Mouse (Mus musculus): ENCODE results near the gene Hdgfl3. TPM values are rescaled to one million over a fixed set of nuclear protein-coding genes. Genes with fewer than 3 reads are reported as not detected.

Gene Hdgfl3
- polyA plus RNA-seq, 1 experiment from 2014 or later, result 0.41 TPM

GRCm38 (mm10) chr7:81865937-81866336, 68.3 kb downstream of the Hdgfl3 start:
- WGBS (ENCODE audit: insufficient replicate concordance), result 71% methylated on average over 6 of the region's 6 CpGs
- peaks cover 83% of the 10 kb centered on the region for H3K27me3 ChIP-seq

GRCm38 (mm10) chr7:81864552-81864951, 69.7 kb downstream of the Hdgfl3 start:
- no peaks in the 10 kb centered on the region for H3K9me3 ChIP-seq (replicated peaks)
- no peak overlapping the region for H3K4me2 ChIP-seq
- H3K27me3 ChIP-seq, result peaks cover 83% of the 10 kb centered on the region
- WGBS (ENCODE audit: insufficient replicate concordance), result 61% methylated on average over 6 of the region's 6 CpGs
- no peaks in the 10 kb centered on the region; the same call in 1 of the 2 replicates for H3K4me1 ChIP-seq (replicated peaks)
- ATAC-seq (ENCODE audit: insufficient read depth), result no peak
- no peak overlapping the region for H3K27ac ChIP-seq (replicated peaks)
- no peak overlapping the region for H3K4me3 ChIP-seq (replicated peaks)
- 0 out of 2 replicates have a peak, but pooled peaks cover 3% of the 10 kb centered on the region for H3K36me3 ChIP-seq (replicated peaks)
- no peak overlapping the region for H3K9ac ChIP-seq

More at GRCm38 (mm10) chr7:81865937-81866336, 68.3 kb downstream of the Hdgfl3 start:
- Histone ChIP-seq H3K36me3 (replicated peaks) (0 out of 2 replicates have a peak, but pooled peaks cover 3% of the 10 kb centered on the region), H3K27ac (replicated peaks) (no peak overlapping the region), H3K4me2 (no peak overlapping the region), H3K9ac (no peak overlapping the region), H3K9me3 (replicated peaks) (no peaks in the 10 kb centered on the region), H3K4me1 (replicated peaks) (no peaks in the 10 kb centered on the region), H3K4me3 (replicated peaks) (no peak overlapping the region)
- no peak for ATAC-seq (ENCODE audit: insufficient read depth)

- Histone ChIP-seq H3K27ac (replicated peaks) (peak overlapping the region; percentile 45), H3K9me3 (replicated peaks) (no peaks in the 10 kb centered on the region), H3K27me3 (peaks cover 89% of the 10 kb centered on the region), H3K4me3 (replicated peaks) (peak overlapping the region; percentile 28), H3K4me2 (peak overlapping the region; percentile 58), H3K36me3 (replicated peaks) (0 out of 2 replicates have a peak, but pooled peaks cover 3% of the 10 kb centered on the region), H3K4me1 (replicated peaks) (peaks cover 13% of the 10 kb centered on the region), H3K9ac (no peak overlapping the region; the same call in 1 of the 2 replicates)
- ATAC-seq (ENCODE audit: insufficient read depth), result no peak
- 20% methylated on average over 24 of the region's 24 CpGs for WGBS (ENCODE audit: insufficient replicate concordance)
These were observed 71.4 kb downstream of the Hdgfl3 start for GRCm38 (mm10) chr7:81862587-81863583.

- H3K4me3 ChIP-seq (replicated peaks), result peak overlapping the region; percentile 21
- H3K9ac ChIP-seq, result no peak overlapping the region
- H3K27ac ChIP-seq (replicated peaks), result peak overlapping the region; percentile 45; the same call in 1 of the 2 replicates
- peak overlapping the region; percentile 58 for H3K4me2 ChIP-seq
- H3K4me1 ChIP-seq (replicated peaks), result peaks cover 14% of the 10 kb centered on the region
- no peaks in the 10 kb centered on the region for H3K9me3 ChIP-seq (replicated peaks)
- H3K27me3 ChIP-seq, result peaks cover 89% of the 10 kb centered on the region
- no peak for ATAC-seq (ENCODE audit: insufficient read depth)
- 0 out of 2 replicates have a peak, but pooled peaks cover 3% of the 10 kb centered on the region for H3K36me3 ChIP-seq (replicated peaks)
- WGBS (ENCODE audit: insufficient replicate concordance), result 33% methylated on average over 4 of the region's 4 CpGs
These were observed 72.4 kb downstream of the Hdgfl3 start for GRCm38 (mm10) chr7:81861921-81862320.

- Histone ChIP-seq H3K27ac (replicated peaks) (peak overlapping the region; percentile 45; the same call in 1 of the 2 replicates), H3K9ac (no peak overlapping the region), H3K4me2 (peak overlapping the region; percentile 58), H3K36me3 (replicated peaks) (0 out of 2 replicates have a peak, but pooled peaks cover 3% of the 10 kb centered on the region), H3K27me3 (peaks cover 91% of the 10 kb centered on the region), H3K4me3 (replicated peaks) (peak overlapping the region; percentile 21), H3K9me3 (replicated peaks) (no peaks in the 10 kb centered on the region), H3K4me1 (replicated peaks) (peaks cover 14% of the 10 kb centered on the region)
- WGBS (ENCODE audit: insufficient replicate concordance), result 63% methylated on average over 2 of the region's 2 CpGs
- ATAC-seq (ENCODE audit: insufficient read depth), result no peak
These were observed 72.8 kb downstream of the Hdgfl3 start for GRCm38 (mm10) chr7:81861461-81861860.

- 0 out of 2 replicates have a peak, but pooled peaks cover 2% of the 10 kb centered on the region for H3K36me3 ChIP-seq (replicated peaks)
- peaks cover 94% of the 10 kb centered on the region for H3K27me3 ChIP-seq
- peaks cover 14% of the 10 kb centered on the region for H3K4me1 ChIP-seq (replicated peaks)
- 0 out of 2 replicates have a peak overlapping the region, but pooled peaks have one; percentile 54 for H3K4me3 ChIP-seq (replicated peaks)
- H3K4me2 ChIP-seq, result peak overlapping the region; percentile 58
- H3K9ac ChIP-seq, result no peak overlapping the region
- no peaks in the 10 kb centered on the region for H3K9me3 ChIP-seq (replicated peaks)
- ATAC-seq (ENCODE audit: insufficient read depth), result no peak
- WGBS (ENCODE audit: insufficient replicate concordance), result 26% methylated on average over 5 of the region's 5 CpGs
- no peak overlapping the region for H3K27ac ChIP-seq (replicated peaks)
These were observed 73.3 kb downstream of the Hdgfl3 start for GRCm38 (mm10) chr7:81860996-81861395.

- WGBS (ENCODE audit: insufficient replicate concordance), result 14% methylated on average over 11 of the region's 11 CpGs
- ATAC-seq (ENCODE audit: insufficient read depth), result peak; percentile 50
- peaks cover 92% of the 10 kb centered on the region for H3K27me3 ChIP-seq
- no peaks in the 10 kb centered on the region for H3K36me3 ChIP-seq (replicated peaks)
- no peaks in the 10 kb centered on the region for H3K9me3 ChIP-seq (replicated peaks)
- H3K27ac ChIP-seq (replicated peaks), result peak overlapping the region; percentile 57; the same call in 1 of the 2 replicates
- H3K4me1 ChIP-seq (replicated peaks), result peaks cover 14% of the 10 kb centered on the region
- H3K9ac ChIP-seq, result no peak overlapping the region
- peak overlapping the region; percentile 54 for H3K4me3 ChIP-seq (replicated peaks)
- peak overlapping the region; percentile 58 for H3K4me2 ChIP-seq
These were observed 74.2 kb downstream of the Hdgfl3 start for GRCm38 (mm10) chr7:81860071-81860470.

- peak within 1 kb of the TSS; percentile 57 for H3K27ac ChIP-seq (replicated peaks)
- under 1% methylated on average over 64 of the region's 64 CpGs for WGBS (ENCODE audit: insufficient replicate concordance)
- H3K4me1 ChIP-seq (replicated peaks), result peaks cover 18% of the 10 kb centered on the region
- H3K9me3 ChIP-seq (replicated peaks), result no peaks in the 10 kb centered on the region
- peak within 1 kb of the TSS; percentile 32 for H3K9ac ChIP-seq
- H3K4me3 ChIP-seq (replicated peaks), result peak within 1 kb of the TSS; percentile 54
- no peaks in the 10 kb centered on the region for H3K36me3 ChIP-seq (replicated peaks)
- H3K27me3 ChIP-seq, result peaks cover 93% of the 10 kb centered on the region
- peak within 1 kb of the TSS; percentile 58 for H3K4me2 ChIP-seq
- ATAC-seq (ENCODE audit: insufficient read depth), result peak; percentile 23; the same call in 1 of the 2 replicates
These were observed 75.1 kb downstream of the Hdgfl3 start, which contains the start of gene Tm6sf1 for GRCm38 (mm10) chr7:81858968-81859721. Gene Tm6sf1, plus strand, starts transcription at chr7:81859001.

- Histone ChIP-seq H3K27ac (replicated peaks) (no peak overlapping the region), H3K4me1 (replicated peaks) (peaks cover 19% of the 10 kb centered on the region), H3K9ac (no peak overlapping the region), H3K36me3 (replicated peaks) (no peaks in the 10 kb centered on the region), H3K9me3 (replicated peaks) (no peaks in the 10 kb centered on the region), H3K4me2 (peak overlapping the region; percentile 58), H3K4me3 (replicated peaks) (no peak overlapping the region), H3K27me3 (peaks cover 84% of the 10 kb centered on the region)
- no peak for ATAC-seq (ENCODE audit: insufficient read depth)
- WGBS (ENCODE audit: insufficient replicate concordance), result 10% methylated on average over 9 of the region's 9 CpGs
These were observed 76.0 kb downstream of the Hdgfl3 start for GRCm38 (mm10) chr7:81858236-81858635.

- WGBS (ENCODE audit: insufficient replicate concordance), result 57% methylated on average over 4 of the region's 4 CpGs
- Histone ChIP-seq H3K36me3 (replicated peaks) (no peaks in the 10 kb centered on the region), H3K4me3 (replicated peaks) (no peak overlapping the region), H3K9me3 (replicated peaks) (no peaks in the 10 kb centered on the region), H3K4me1 (replicated peaks) (peaks cover 28% of the 10 kb centered on the region), H3K27me3 (peaks cover 73% of the 10 kb centered on the region), H3K4me2 (no peak overlapping the region), H3K9ac (no peak overlapping the region), H3K27ac (replicated peaks) (no peak overlapping the region)
- no peak for ATAC-seq (ENCODE audit: insufficient read depth)
These were observed 78.1 kb downstream of the Hdgfl3 start for GRCm38 (mm10) chr7:81856221-81856620.

Measured in liver, embryonic 15.5 days (tissue).